Mouse (Mus musculus): Measurements from ENCODE around the gene Adam33. TPM values are rescaled to one million over a fixed set of nuclear protein-coding genes. Genes with fewer than 3 reads are reported as not detected.
"Not testable (repeated sequence)": the region's sequence is repeated elsewhere in the genome, so short reads cannot be mapped to it uniquely, and the experiment has no call there.

Gene Adam33
- total RNA-seq, 2 experiments from 2014 or later, result 1.1 to 3.0 TPM

GRCm38 (mm10) chr2:131036757-131037156 is 26.9 kb downstream of the Adam33 start:
- no peak for DNase-seq
- intact Hi-C loops (cut with DNase I), result no loop called here

- intact Hi-C loops (cut with DNase I), result no loop called here
- DNase-seq, result no peak
Measured at GRCm38 (mm10) chr2:131036343-131036742, 27.3 kb downstream of the Adam33 start.

DNA sequence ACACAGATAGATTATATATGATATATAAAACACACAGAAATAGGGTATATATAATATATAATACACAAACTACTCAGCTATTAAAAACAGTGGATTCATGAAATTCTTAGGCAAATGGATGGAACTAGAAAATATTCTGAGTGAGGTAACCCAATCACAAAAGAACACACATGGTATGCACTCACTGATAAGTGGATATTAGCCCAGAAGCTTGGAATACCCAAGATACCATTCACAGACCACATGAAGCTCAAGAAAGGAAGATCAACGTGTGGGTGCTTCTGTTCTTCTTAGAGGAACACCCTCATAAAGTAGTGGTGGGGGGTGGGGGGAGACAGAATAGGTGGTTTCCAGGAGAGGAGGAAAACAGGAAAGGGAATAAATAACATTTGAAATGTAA is 32.2 kb downstream of the Adam33 start:
- DNase-seq; intact Hi-C loops (cut with DNase I): not testable (repeated sequence)

DNA sequence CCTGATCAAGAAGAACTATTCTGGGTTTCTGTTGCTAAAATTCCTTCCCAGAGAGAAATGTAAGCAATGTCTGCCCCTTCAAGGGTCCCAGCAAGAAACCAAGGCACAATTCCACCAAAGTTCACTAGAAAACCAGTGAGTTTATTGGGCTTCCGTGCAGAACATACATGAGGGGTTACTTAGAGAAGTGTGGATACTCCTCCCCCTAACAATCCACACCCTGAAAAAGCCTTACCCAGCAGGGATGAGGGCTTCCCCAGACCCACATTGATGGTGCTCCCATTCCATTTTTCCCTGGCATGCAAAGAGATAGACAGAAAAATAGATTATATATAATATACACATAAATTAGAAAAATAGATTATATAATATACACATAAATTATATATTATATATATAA is 32.6 kb downstream of the Adam33 start:
- intact Hi-C loops (cut with DNase I), result no loop called here
- DNase-seq, result no peak

GRCm38 (mm10) chr2:131030561-131030960 is 33.1 kb downstream of the Adam33 start:
- DNase-seq, result no peak
- intact Hi-C loops (cut with DNase I), result no loop called here

DNA sequence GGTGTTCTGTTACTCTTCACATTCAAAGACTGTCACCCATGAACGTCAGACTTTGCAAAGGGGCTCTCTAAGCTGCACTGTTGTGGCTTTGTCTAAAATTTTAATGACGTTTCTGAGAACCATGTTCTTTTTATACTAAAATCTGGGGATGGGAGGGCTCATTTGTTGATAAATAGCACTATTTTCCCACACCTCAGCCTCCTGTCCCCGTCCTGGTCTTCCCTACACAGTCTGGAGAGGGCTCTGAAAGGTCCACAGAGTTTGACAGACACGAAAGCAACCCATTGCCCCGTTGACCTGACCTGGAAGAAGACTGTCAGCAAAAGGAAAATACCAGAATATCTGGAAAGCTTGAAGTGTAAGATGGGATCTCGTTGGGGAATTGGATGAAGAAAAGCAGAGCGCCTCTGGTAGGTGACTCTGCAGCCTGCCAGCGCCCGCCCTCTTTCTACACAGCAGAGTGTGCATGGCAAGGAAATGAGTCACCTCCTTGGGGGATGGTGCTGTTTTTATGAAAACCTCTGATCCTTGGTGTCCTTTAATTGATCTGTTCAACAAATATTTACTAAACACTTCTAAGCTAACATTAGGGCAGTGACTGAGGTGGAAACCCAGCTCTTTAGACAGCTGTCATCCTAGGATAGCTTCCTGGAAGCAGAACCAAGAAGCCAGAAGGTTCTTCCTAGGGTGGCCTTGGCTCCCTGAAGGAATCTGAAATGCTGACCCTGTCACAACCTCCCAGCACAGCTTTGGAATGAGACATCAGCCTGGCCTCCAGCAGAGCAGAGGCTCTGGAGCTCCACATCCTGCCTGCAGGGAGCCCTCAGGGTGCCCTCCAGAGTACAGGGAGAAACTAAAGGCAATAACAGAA is 34.3 kb downstream of the Adam33 start:
- intact Hi-C loops (cut with DNase I), result no loop called here
- DNase-seq, result no peak

- no peak for DNase-seq
- intact Hi-C loops (cut with DNase I), result no loop called here
Measured at GRCm38 (mm10) chr2:131026941-131027340, 36.7 kb downstream of the Adam33 start.

GRCm38 (mm10) chr2:131025230-131025629 is 38.4 kb downstream of the Adam33 start:
- intact Hi-C loops (cut with DNase I), result no loop called here

DNA sequence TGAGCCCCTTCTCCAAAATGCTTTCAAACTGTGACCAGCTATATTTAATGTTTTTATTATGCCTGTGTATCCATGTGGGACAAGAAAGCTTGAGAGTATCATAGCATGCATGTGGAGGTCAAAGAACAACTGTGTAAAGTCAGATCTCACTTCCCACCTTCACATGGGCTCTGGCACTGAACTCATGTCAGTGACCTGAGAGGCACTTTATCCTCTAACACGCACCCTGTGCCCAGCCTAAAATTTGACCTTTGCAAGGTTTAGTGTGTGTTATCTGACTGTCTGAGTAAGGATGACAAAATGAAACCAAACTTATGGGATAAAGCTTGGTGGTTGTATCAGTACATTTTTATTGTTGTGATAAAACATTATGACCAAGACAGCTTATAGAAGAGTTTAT is 53.0 kb downstream of the Adam33 start:
- intact Hi-C loops (cut with DNase I), result no loop called here
- no peak for DNase-seq

More at GRCm38 (mm10) chr2:131025230-131025629, 38.4 kb downstream of the Adam33 start:
- DNase-seq, result no peak

GRCm38 (mm10) chr2:131009123-131009522 is 54.5 kb downstream of the Adam33 start:
- intact Hi-C loops (cut with DNase I), result no loop called here
- no peak for DNase-seq

Small RNAs within 50 kb of the gene (microRNA-seq; reads per million reads assigned to microRNA genes)
- gene Mir6973b, result 0.27 to 0.48 reads per million in 2 experiments

Other genes starting within 250 kb of the Adam33 start
- gene 4930402H24Rik, start 157.4 kb downstream of the Adam33 start, total RNA-seq (2021), result 10 to 100 TPM; 61.4 to 61.7 TPM
- gene Atrn, start 157.3 kb downstream of the Adam33 start, total RNA-seq (2021), result 10 to 100 TPM; 28.8 to 29.6 TPM
- gene Gfra4, start 20.7 kb downstream of the Adam33 start, total RNA-seq (2021), result 1 to 10 TPM; 5.1 to 8.0 TPM
- gene Siglec1, start 23.0 kb upstream of the Adam33 start, total RNA-seq (2021), result 1 to 10 TPM; 1.3 to 1.5 TPM
- 10 to 100 TPM; 42.9 to 48.2 TPM for gene Hspa12b, start 63.5 kb upstream of the Adam33 start, total RNA-seq (2021)
- not detected for gene Gm11037, start 69.7 kb upstream of the Adam33 start, total RNA-seq (2021)
- 10 to 100 TPM; 11.1 to 12.2 TPM for gene 1700037H04Rik, start 96.3 kb upstream of the Adam33 start, total RNA-seq (2021)
- gene Cenpb, start 116.3 kb upstream of the Adam33 start, total RNA-seq (2021), result 10 to 100 TPM; 60.6 to 61.0 TPM
- 10 to 100 TPM; 12.2 to 14.4 TPM for gene Cdc25b, start 123.1 kb upstream of the Adam33 start, total RNA-seq (2021)
- 1 to 10 TPM; 7.6 to 8.3 TPM for gene Spef1, start 123.5 kb upstream of the Adam33 start, total RNA-seq (2021)
- 10 to 100 TPM; 37.3 to 40.8 TPM for gene Ap5s1, start 143.3 kb upstream of the Adam33 start, total RNA-seq (2021)
- gene Mavs, start 170.2 kb upstream of the Adam33 start, total RNA-seq (2021), result 10 to 100 TPM; 52.1 to 54.8 TPM
- 10 to 100 TPM; 27.2 to 28.2 TPM for gene Pank2, start 198.7 kb upstream of the Adam33 start, total RNA-seq (2021)

Measured in heart, postnatal 14 days (tissue).